Mouse (Mus musculus) spleen, adult 2 months (tissue): ENCODE results near the gene Kdelr3.

Experiments
- CTCF ChIP-seq: fragments of 200-500 bp; IDR thresholded peaks from 2 replicates; pipeline ENCODE4 v1.5.1; 2011; ENCODE audit warnings: mild to moderate bottlenecking, inconsistent platforms; ENCODE audit not compliant: insufficient read depth, insufficient read length, insufficient replicate concordance; ENCODE audit errors: extremely low read depth
- POLR2A ChIP-seq: fragments of 200-500 bp; IDR thresholded peaks from 2 replicates; pipeline ENCODE4 v1.6.1; 2011; ENCODE audit warnings: low read depth, low read length, inconsistent platforms

DNA sequence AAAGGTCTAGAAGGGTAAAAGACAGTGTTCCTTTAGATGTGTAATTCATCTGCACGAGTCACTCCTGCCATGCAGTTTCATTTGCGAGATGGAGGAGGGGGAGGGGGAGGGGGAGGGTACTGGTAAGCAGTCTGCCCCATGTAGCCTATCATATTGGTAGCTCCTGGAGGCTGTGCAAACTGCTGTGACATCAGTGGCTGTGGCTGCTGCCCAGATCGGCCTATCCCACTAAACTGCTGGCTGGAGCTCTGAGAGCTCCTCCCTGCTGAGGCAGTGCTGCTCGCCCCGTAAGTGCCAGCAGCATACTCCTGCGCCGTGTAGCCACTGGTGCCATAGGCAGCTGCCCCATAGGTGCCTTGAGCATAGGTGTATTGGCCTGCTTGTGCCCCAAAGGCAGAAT, 13.7 kb downstream of the Kdelr3 start:
- TF ChIP-seq CTCF (no peak), POLR2A (no peak)
